ENCODE assay signal across 10 mouse cellular contexts in genomic region chr1:153129992-153130713, GRCm38 (mm10). TPM values are rescaled to one million over a fixed set of nuclear protein-coding genes. Genes with fewer than 3 reads are reported as not detected.
DNase-seq lines count a peak whose midpoint lies in the region; ATAC-seq and TF ChIP-seq lines count a peak whose summit lies in the region.
"Had no signal": no experiment of that assay in that cellular context is flagged by ENCODE, and none has a peak within 500 bp of the region (broad histone marks: within the 10 kb centered on the region; RNA-seq: fewer than 3 reads in every experiment).

No protein-coding gene starts in this region.

- POLR2A ChIA-PET in Patski (lab: Charles Lee) = no interaction called here

- no peaks in the 10 kb centered on the region for H3K79me2 ChIP-seq in C2C12 (ENCODE audit: control insufficient read depth, insufficient read depth)

- peak; percentile 86 for ATAC-seq in Patski

- in situ Hi-C loops in Patski (cut with MboI; ENCODE audit: low pct_unique_long_range_greater_than_20kb) = loop anchor here (5.0 kb wide), 2 partner anchors 33 to 202 kb away; partner anchors contain the start of gene Lamc1

- no peaks in the 10 kb centered on the region for H3K36me3 ChIP-seq in C2C12 (ENCODE audit: control insufficient read depth, insufficient read depth)
- H3K36me3 ChIP-seq: embryonic facial prominence, embryonic 13.5 days; hindbrain, embryonic 15.5 days; limb, embryonic 10.5 days had no signal

- H3K4me3 ChIP-seq in C2C12 (ENCODE audit: insufficient read depth, poor library complexity, severe bottlenecking) = no peak overlapping the region
- no peak overlapping the region for H3K4me3 ChIP-seq in lung, adult 2 months (replicated peaks; ENCODE audit: extremely low read depth, low read depth, low read length)
- H3K4me3 ChIP-seq: embryonic facial prominence, embryonic 13.5 days; hindbrain, embryonic 15.5 days; limb, embryonic 10.5 days had no signal

- no peak for TF ChIP-seq CTCF in C2C12 (IDR thresholded peaks at IDR 0.05; ENCODE audit: control insufficient read depth, insufficient read depth, insufficient read length)
- TF ChIP-seq CTCF in Patski (IDR thresholded peaks at IDR 0.05) = no peak
- TF ChIP-seq CTCF in lung, adult 2 months (IDR thresholded peaks at IDR 0.05; ENCODE audit: insufficient read depth, low read length) = no peak

- H3K4me1 ChIP-seq in lung, adult 2 months (ENCODE audit: control insufficient read depth, insufficient read depth, low read length) = peaks cover 9% of the 10 kb centered on the region

- no peak for TF ChIP-seq POLR2A in lung, adult 2 months (IDR thresholded peaks at IDR 0.05; ENCODE audit: borderline replicate concordance, extremely low read depth, low read depth, low read length)

- 60% methylated on average over 11 of the region's 11 CpGs for WGBS in lung, adult 2 months

- H3K27me3 ChIP-seq in C2C12 (ENCODE audit: control insufficient read depth, insufficient read depth, insufficient read length) (no peaks in the 10 kb centered on the region), Patski (no peaks in the 10 kb centered on the region)
- H3K27me3 ChIP-seq: embryonic facial prominence, embryonic 13.5 days; hindbrain, embryonic 15.5 days had no signal

- DNase-seq in Patski (ENCODE audit: low read depth, low spot score) = peak; percentile 95
- peak; percentile 97 for DNase-seq in heart, adult 11 months
- peak; percentile 56 for DNase-seq in lung, adult 2 months
- no peak for DNase-seq in cerebellum, adult 8-10 months
- DNase-seq in retina, postnatal 1 day = no peak
- no peak for DNase-seq in right cerebral cortex, postnatal 4 days

- no peaks in the 10 kb centered on the region for H3K79me3 ChIP-seq in C2C12 (ENCODE audit: low read depth)

- H3ac ChIP-seq in C2C12 (ENCODE audit: control insufficient read depth, insufficient read length, low read depth) = no peak overlapping the region

- CTCF ChIA-PET in Patski (lab: Charles Lee) = interaction anchor here (1.3 kb wide), 2 partner anchors 24 to 39 kb away, joined by 3 read pairs; no protein-coding TSS in a partner anchor

TF ChIP-seq in C2C12, 6 proteins besides CTCF, POLR2A, EP300 and RAD21:
- no peak for TF ChIP-seq USF1 (IDR thresholded peaks at IDR 0.05; ENCODE audit: low read depth)
- peak; percentile 8 for TF ChIP-seq CEBPB (IDR thresholded peaks at IDR 0.05; ENCODE audit: low read depth)
- TF ChIP-seq MAX (IDR thresholded peaks at IDR 0.05) = peak; percentile 4
- TF ChIP-seq MYOD1 (IDR thresholded peaks at IDR 0.05; ENCODE audit: control insufficient read depth, insufficient read length, low read depth) = peak; percentile 35
- no peak for TF ChIP-seq MYOG (IDR thresholded peaks at IDR 0.05; ENCODE audit: control insufficient read depth, extremely low read depth, insufficient read length)
- TF ChIP-seq FOSL1 (IDR thresholded peaks at IDR 0.05; ENCODE audit: insufficient read depth, low read length, poor library complexity, severe bottlenecking) = peak; percentile 92
TF ChIP-seq in C2C12: peak in this region for 4.

RNA-seq across cellular contexts. Expression of gene Lamc2, which starts 56.1 kb away (rescaled TPM):
- 5.4 TPM for polyA plus RNA-seq in C2C12 (2012; fragmentation: generic; extraction: Trizol)
- 5.6 TPM for polyA plus RNA-seq in Patski (2021)
- 36.4 and 37.5 TPM in 2 replicates for polyA plus RNA-seq in lung, adult 2 months (2012; rRNA removed)

Comparison
In these comparisons a context has a peak if more than half of its experiments do, and no peak if none do; other contexts are left out.
1. DNase-seq: peak in Patski (single experiment), heart, adult 11 months (single experiment) and lung, adult 2 months (single experiment); none in cerebellum, adult 8-10 months (single experiment), retina, postnatal 1 day (single experiment) and right cerebral cortex, postnatal 4 days (single experiment).